Mouse (Mus musculus) liver, embryonic 14.5 days (tissue): ENCODE measurements around the gene Rbbp8nl.

Experiments
- CTCF ChIP-seq: IDR thresholded peaks from 2 replicates; pipeline ENCODE4 v1.5.1; 2016; ENCODE audit warnings: antibody characterized with exemption, low read depth, control low read depth
- EP300 ChIP-seq: IDR thresholded peaks from 2 replicates; pipeline ENCODE4 v1.6.1; 2016; ENCODE audit warnings: antibody characterized with exemption, low read depth

GRCm38 (mm10) chr2:180307680-180308079 is 18.0 kb upstream of the Rbbp8nl start:
- TF ChIP-seq CTCF (no peak), EP300 (no peak)
